Mouse (Mus musculus) kidney, postnatal 10 days (tissue): ENCODE measurements around the gene Rrm1.
A peak's percentile ranks its signal among the peaks of the same experiment; 100 is the strongest.
"Not testable (repeated sequence)": the region's sequence is repeated elsewhere in the genome, so short reads cannot be mapped to it uniquely, and the experiment has no call there.

ENCODE experiments used
- DNase-seq: peaks from one replicate; pipeline ENCODE4 v3.0.0; 2021; ENCODE audit warnings: mixed read lengths

The Rrm1 gene

GRCm38 (mm10) chr7:102478926-102479325, 37.4 kb downstream of the Rrm1 start:
- DNase-seq, result no peak

- peak; percentile 83 for DNase-seq
Observed at GRCm38 (mm10) chr7:102479368-102480078, 38.0 kb downstream of the Rrm1 start.

GRCm38 (mm10) chr7:102480821-102481220, 39.3 kb downstream of the Rrm1 start:
- DNase-seq, result no peak

- DNase-seq, result no peak
Observed at GRCm38 (mm10) chr7:102481579-102481978, 40.1 kb downstream of the Rrm1 start, which contains the start of gene Olfr543. Gene Olfr543, minus strand, starts transcription at chr7:102481679.

GRCm38 (mm10) chr7:102483665-102484064, 42.2 kb downstream of the Rrm1 start:
- no peak for DNase-seq

GRCm38 (mm10) chr7:102484766-102485165, 43.3 kb downstream of the Rrm1 start:
- not testable (repeated sequence) for DNase-seq

- DNase-seq, result no peak
Observed at GRCm38 (mm10) chr7:102486105-102486504, 44.6 kb downstream of the Rrm1 start.

GRCm38 (mm10) chr7:102488161-102488560, 46.7 kb downstream of the Rrm1 start, which contains the start of gene Olfr544:
Gene Olfr544, minus strand, starts transcription at chr7:102488313.
- DNase-seq, result no peak

GRCm38 (mm10) chr7:102494416-102494815, 52.9 kb downstream of the Rrm1 start:
- DNase-seq, result not testable (repeated sequence)

- DNase-seq, result no peak
Observed at GRCm38 (mm10) chr7:102499473-102499872, 58.0 kb downstream of the Rrm1 start, which contains the start of gene Olfr545. Gene Olfr545, minus strand, starts transcription at chr7:102499573.

GRCm38 (mm10) chr7:102501986-102502385, 60.5 kb downstream of the Rrm1 start:
- no peak for DNase-seq

GRCm38 (mm10) chr7:102506848-102507247, 65.4 kb downstream of the Rrm1 start:
- peak; percentile 81 for DNase-seq

- DNase-seq, result no peak
Observed at GRCm38 (mm10) chr7:102508066-102508465, 66.6 kb downstream of the Rrm1 start.

GRCm38 (mm10) chr7:102508666-102509065, 67.2 kb downstream of the Rrm1 start:
- no peak for DNase-seq

- DNase-seq, result no peak
Observed at GRCm38 (mm10) chr7:102509726-102510125, 68.2 kb downstream of the Rrm1 start.

- no peak for DNase-seq
Observed at GRCm38 (mm10) chr7:102511927-102512326, 70.4 kb downstream of the Rrm1 start.

- peak; percentile 93 for DNase-seq
Observed at GRCm38 (mm10) chr7:102512814-102513435, 71.4 kb downstream of the Rrm1 start.

- no peak for DNase-seq
Observed at GRCm38 (mm10) chr7:102514144-102514543, 72.6 kb downstream of the Rrm1 start.

GRCm38 (mm10) chr7:102516261-102517050, 75.0 kb downstream of the Rrm1 start:
- peak; percentile 30 for DNase-seq

GRCm38 (mm10) chr7:102517051-102517335, 75.5 kb downstream of the Rrm1 start:
- DNase-seq, result no peak
